Mouse (Mus musculus) cerebellum, postnatal 10 days (tissue): ENCODE measurements at regions not wholly inside any gene's neighbourhood (a gene's known extent, or its start where the extent isn't known, plus 50 kb on each side); places are given as distances from the start of the nearest gene placed in this dataset.

Source experiments
- DNase-seq, 2 experiments: peaks; one replicate each; pipeline ENCODE4 v3.0.0; 2021; ENCODE audit warnings: mixed read lengths in 2 of 2

GRCm38 (mm10) chr1:147411816-147412215 lies 917.3 kb downstream of the Brinp3 start:
- DNase-seq, result no peak

DNA sequence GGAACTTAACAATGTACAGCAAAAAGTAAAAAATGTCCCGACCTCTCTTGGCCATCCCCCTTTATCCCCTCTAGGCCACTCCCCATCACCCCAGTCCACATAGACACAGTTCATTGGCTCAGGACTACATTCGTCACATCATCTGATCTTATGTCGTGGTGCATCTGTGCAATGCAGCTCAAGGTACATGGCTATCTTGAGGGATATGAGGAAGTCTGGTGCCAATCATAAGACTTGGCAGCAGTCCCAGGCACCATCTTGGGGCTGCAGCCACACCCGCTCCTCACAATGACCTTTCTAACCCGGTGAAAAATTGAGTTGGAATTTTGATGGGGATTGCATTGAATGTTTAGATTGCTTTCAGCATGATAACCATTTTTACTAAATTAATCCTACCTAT lies 945.8 kb downstream of the Brinp3 start:
- DNase-seq, result no peak

DNA sequence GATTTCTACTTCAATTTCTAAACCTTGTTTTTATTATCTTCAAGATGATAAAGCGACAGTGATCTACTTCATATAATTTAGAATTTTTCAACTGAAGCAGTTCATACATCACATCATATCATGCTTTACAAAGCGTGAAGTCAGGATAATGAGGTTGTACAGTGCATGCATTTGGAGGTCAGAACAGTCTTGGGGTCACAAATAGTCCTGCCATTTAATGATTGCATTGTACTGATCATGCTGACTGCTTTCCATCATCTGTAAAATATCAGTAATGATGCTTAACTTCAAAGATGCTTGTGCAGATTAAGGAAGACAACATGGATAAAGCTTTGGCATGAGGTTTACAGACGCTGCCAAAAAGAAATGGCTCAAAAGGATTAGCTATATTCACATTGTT lies 952.0 kb downstream of the Brinp3 start:
- peak; percentile 9 to 36 for DNase-seq
